Mouse (Mus musculus) monocyte, adult 59 days (primary cell): ENCODE results near the gene Gm2956. TPM values are rescaled to one million over a fixed set of nuclear protein-coding genes. Genes with fewer than 3 reads are reported as not detected.

Experiments
- total RNA-seq, 2 experiments: library from RNA; stranded (reverse); gene quantifications; one replicate each; pipeline ENCODE4 v1.2.4; 2023

Gene Gm2956
- total RNA-seq, result not detected

GRCm38 (mm10) chr14:3332087-3332677, at the start of gene Gm2956:
Gene Gm2956, plus strand, starts transcription at chr14:3332627.

GRCm38 (mm10) chr14:3394793-3395192, 62.4 kb downstream of the Gm2956 start, which contains the start of gene Gm10413:
Gene Gm10413, plus strand, starts transcription at chr14:3395093.

Other genes starting within 250 kb of the Gm2956 start
- not detected for gene Gm10340, start 198.6 kb upstream of the Gm2956 start, total RNA-seq
- not detected for gene Gm5795, start 144.4 kb upstream of the Gm2956 start, total RNA-seq
- not detected for gene D830030K20Rik, start 124.1 kb upstream of the Gm2956 start, total RNA-seq
- not detected for gene Gm10413, start 62.5 kb downstream of the Gm2956 start, total RNA-seq
- gene Gm10409, start 80.0 kb downstream of the Gm2956 start, total RNA-seq, result not detected
- gene Gm3005, start 95.5 kb downstream of the Gm2956 start, total RNA-seq, result not detected
- not detected for gene Gm10408, start 116.8 kb downstream of the Gm2956 start, total RNA-seq